Mouse (Mus musculus) frontal cortex, adult (tissue): ENCODE data around the gene Grhpr.
A peak's percentile ranks its signal among the peaks of the same experiment; 100 is the strongest.
"Not testable (repeated sequence)": the region's sequence is repeated elsewhere in the genome, so short reads cannot be mapped to it uniquely, and the experiment has no call there.

ENCODE experiments used
- ATAC-seq: cut with Nextera tagmentation; 2 replicates; pipeline ENCODE4 v1.9.2; 2017; ENCODE audit warnings: mild to moderate bottlenecking, moderate library complexity, mixed read lengths; ENCODE audit not compliant: low TSS enrichment

Grhpr gene

DNA sequence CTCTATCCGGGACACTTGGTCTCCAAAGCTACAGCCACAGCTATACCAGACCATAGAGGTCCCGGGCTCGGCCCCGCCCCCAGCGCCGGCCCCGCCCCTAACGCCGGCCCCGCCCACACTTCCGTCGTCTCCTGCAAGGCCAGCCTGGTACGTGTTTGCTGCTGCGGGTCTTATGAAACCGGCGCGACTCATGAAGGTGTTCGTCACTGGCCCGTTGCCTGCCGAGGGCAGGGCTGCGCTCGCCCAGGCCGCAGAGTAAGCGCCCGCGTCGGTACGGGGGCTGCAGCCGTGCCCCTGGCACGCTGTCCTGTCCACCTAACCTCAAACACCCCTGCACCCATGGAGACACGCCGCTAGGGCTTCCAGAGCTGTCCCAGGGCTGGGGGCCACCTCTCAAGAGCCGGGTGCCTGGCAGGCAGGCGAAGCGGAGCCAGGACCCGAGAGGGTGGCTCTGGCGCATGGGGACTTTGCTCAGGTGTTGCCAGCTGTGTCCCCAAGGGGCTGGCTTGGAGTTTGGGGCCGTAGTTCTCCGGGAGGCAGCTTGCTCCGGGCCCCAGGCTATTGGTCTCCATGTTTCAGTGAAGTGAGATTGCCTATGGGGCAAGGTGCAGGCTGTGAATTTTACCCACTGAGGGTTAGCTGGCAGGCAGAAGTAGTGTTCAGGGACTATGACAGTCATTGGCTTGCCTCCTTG lies at the start of gene Grhpr:
Grhpr (plus strand) TSS at position 116 of the 694 bp plus-strand sequence.
- peak; percentile 75 for ATAC-seq

- ATAC-seq: peak; percentile 60; the same call in 1 of the 2 replicates
Measured at GRCm38 (mm10) chr4:44931732-44932131, 49.5 kb upstream of the Grhpr start.

DNA sequence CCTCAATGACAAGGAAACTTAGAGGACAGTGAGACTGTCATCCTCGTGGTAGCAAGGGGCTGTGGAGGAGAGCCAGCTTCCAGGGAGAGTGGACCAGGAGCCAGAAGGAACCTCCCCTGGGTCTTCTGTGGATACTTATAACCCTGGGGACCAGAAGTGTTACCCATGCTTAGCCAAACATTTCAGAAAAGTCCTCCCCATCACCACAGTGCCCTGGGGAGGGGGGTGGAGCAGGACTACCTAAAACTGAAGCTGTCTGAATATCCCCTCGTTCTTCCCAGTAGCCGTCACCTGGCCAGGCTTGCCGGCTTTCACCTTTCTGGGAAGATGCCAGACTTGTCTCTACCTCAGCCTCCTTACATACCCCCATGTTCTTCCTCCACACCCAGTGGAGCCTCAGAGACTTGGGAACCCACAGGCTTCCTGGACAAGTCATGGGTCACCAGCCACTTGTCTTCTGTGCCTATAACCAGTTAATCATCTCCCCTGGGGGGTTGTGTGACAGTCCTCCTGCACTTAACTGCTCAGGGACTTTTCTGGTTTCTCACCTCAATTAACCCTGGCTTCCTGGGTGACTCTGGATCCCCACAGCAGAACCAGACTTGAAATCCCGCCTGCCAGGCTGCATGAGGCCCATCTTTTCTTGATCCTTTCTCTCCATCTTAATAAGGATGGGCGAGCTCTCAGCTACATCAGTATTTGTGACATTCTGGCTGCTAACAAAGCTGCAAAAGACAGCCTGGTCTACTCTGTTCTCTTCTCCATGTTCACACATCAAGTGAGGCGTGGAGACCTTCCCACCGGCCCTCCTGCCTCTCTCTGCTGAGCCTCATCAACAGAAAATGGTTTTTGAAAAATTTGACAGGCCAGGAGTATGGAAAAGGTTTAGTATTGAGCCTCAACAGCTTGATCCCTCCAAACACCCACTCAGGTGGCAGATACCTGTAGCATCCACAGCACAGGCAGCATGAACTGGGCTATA lies 42.5 kb upstream of the Grhpr start:
- ATAC-seq: no peak

- ATAC-seq: no peak
Measured at GRCm38 (mm10) chr4:44939576-44940249, 41.5 kb upstream of the Grhpr start.

- no peak for ATAC-seq
Measured at GRCm38 (mm10) chr4:44940286-44940685, 40.9 kb upstream of the Grhpr start.

GRCm38 (mm10) chr4:44942237-44942636 lies 39.0 kb upstream of the Grhpr start:
- ATAC-seq: no peak

DNA sequence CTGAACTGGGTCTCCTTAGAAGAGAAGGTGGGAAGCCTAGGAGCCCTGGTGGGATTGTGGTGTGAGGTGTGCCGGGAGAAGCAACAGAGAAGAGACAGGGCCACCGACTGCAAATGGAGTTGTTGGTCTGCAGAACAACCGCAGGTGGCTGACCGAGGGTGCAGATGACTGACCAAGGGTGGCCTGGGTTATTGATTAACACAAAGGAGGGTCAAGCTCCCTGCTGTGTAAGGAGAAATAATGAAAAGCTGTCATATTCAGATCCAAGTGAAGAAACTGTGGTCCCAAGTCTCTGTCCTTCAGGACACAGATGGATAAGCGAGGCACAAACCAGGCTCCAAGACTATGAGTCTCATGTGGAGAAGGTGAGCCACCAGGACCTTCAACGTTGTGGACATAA lies 37.7 kb upstream of the Grhpr start:
- no peak for ATAC-seq

DNA sequence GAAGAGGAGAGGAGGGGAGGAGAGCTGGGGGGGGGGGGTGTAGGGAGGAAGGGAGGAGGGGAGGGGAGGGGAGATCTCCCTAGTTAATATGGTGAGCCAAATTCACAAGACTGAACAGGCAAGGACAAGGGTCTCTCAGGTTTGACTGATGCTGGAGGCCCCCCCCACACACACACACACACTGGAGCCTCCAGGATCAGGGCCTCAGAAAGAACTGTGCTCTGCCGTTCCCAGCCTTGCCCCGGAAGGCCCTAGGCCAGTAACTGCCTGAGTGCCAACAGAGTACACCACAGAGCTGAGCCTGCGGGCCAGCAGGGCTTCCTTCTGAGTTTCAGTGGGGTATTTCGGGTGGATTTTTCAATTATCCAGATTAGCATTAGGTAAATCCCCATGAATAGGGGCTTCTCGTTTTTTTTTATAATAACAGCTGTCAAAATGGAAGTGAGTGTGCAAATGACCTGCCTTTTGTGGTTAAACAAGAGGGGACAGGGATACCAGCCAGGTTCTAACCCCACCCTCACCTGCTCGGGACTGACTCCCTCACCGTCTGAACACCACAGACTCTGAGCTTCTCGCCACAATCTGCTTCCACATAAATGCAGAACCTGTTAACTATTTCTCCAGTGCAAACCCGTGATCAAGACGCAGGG lies 36.6 kb upstream of the Grhpr start:
- ATAC-seq: no peak

DNA sequence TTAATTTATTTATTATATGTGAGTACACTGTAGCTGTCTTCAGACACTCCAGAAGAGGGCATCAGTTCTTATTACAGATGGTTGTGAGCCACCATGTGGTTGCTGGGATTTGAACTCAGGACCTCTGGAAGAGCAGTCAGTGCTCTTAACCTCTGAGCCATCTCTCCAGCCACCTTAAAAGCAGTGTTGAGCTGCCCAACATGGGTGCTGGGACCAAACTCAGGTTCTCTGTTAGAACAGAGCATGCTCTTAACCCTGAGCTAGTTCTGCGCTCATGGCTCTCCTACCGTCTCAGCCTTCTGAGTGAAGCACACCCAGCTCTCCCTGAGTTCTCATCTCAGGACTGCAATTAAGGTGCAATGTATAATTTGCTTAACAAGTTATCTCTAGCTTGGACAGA lies 35.1 kb upstream of the Grhpr start:
- not testable (repeated sequence) for ATAC-seq

DNA sequence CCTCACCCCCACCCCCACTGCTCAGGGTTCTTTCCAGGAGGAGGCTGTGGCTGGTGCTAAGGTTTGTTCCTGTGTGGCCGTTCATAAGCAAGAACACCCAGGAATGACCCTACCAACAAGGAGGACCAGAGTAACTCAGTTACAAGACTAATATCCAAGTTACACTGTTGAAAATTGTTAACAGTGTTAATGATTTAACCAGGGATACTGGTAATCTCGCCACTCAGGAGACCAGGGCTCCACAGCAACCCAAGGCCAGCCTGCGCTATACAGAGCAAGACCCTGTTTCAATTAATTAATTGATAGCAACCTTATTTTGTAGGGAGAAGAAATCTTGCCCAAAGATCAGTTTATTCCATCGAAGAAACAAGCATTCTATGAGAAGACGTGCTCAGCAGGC lies 33.7 kb upstream of the Grhpr start:
- no peak for ATAC-seq

- ATAC-seq: no peak
Measured at GRCm38 (mm10) chr4:44948314-44948713, 32.9 kb upstream of the Grhpr start.

GRCm38 (mm10) chr4:44953041-44953440 lies 28.2 kb upstream of the Grhpr start:
- no peak for ATAC-seq

GRCm38 (mm10) chr4:44958776-44959175 lies 22.4 kb upstream of the Grhpr start:
- ATAC-seq: no peak

DNA sequence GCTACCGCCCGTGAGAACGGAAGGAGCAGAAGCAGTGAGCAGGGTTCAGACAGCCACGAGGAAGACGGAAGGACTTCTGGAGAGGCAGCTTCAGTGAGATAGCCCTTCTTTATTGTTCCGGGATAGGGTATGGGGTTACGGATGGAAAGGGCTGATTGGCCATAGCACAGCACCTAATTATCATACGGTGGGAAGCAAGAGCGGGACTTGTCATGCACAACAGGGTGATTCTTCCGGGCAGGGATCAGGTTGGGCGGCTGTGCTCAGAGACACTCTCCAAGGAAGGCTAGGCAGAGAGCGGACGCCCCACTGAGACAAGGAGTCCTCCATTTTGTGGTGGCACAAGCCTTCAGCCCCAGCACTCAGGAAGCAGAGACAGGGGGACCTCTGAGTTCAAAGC lies 22.0 kb upstream of the Grhpr start:
- no peak for ATAC-seq

DNA sequence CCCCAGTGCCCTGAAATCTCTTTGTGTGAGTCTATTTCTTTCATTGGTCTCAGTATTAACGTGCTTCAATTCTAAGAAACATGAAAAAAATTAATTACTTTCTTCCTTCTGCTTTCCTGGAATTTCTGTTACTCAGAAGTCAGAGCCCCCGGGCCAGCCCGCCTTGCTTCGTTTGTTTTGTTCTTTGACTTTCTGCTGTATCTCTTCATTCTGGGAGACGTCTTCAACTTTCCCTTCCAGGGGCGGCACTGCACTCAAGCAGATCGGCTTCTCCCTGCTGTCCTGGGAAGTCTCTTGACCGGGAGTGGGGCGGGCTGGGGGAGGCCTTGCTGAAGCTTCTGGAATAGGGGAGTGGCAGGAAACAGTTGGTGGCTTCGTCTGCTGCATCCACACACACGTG lies 18.0 kb upstream of the Grhpr start:
- no peak for ATAC-seq

DNA sequence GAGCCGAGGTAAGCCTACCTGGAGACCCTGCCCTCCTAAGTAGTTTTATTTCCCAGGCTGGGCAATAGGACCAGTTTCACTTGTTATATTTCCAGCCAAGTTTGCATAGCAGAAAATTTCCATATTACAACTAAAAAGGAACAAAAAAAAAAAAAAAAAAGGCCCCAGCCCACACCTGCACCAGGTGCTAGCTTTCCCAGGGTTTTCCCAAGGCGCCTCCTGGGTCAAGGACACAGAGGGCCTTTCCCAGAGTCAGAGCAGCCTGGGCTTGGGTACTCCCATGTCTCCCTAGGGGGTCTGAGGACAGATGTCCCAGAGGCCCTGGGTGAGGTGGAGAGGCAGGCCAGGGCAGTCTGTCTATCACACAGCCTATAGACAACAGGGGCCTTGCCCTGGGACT lies 16.0 kb upstream of the Grhpr start:
- no peak for ATAC-seq

DNA sequence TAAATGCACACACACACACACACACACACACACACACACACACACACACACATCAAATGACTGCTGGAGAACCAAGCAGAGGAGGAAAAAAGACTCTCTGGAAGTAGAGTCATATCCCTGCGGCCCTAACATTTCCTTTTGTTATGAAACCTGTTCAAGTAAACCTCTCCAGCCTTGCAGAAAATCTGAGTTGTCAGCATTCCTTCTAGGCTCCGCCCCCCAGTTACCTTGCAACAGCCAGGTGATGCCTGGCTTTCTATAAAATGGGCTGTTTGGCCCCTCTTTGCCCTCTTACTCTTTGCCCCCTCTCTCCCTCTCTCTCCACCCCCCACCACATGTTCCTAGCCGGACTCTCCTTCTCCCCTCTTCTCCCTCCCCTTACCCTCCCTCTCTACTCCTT lies 15.5 kb upstream of the Grhpr start:
- no peak for ATAC-seq

- no peak for ATAC-seq
Measured at GRCm38 (mm10) chr4:44967402-44967801, 13.8 kb upstream of the Grhpr start.

DNA sequence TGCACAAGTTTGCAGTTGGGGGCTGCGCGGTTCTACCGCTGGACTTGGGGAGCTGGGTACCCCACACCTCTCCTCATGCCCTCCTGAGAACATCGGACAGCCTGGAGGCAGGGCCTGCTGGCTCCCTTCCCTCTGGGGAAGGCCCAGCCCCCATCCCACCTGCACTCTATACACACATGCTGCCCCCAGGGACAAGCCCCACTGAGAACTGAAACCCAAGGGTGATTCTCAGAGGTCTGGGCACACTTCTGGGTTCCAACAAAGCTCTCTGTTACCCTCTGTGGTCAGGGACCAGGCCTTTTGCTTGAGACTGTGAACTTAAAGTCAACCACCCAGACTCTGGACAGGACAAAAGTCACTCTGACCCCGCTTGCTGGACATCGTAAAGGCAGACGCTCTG lies 11.1 kb upstream of the Grhpr start:
- no peak for ATAC-seq

- 0 out of 2 replicates have a peak, but pooled peaks have one; percentile 24 for ATAC-seq
Measured at GRCm38 (mm10) chr4:44970612-44971110, 10.5 kb upstream of the Grhpr start.

DNA sequence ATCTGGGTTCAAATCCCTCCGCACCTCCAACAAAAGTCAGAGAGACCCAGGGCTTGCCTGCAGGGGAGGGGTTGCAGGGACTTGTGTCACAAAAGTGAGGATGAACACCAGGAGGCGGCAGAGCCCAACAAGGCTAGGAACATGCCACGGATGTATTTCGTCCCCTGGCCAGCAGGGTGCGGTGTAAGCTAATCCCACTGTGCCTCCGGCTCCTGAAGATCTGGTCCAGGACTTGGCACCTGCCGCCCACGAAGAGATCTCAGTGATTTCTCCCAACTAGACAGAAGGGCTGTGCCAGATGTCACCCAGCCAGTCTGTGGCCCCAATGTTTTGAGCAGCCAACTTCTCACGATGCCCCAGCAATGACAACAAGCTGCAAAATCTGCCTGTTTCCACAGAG lies 7.7 kb upstream of the Grhpr start:
- ATAC-seq: peak; percentile 86

GRCm38 (mm10) chr4:44973871-44974270 lies 7.3 kb upstream of the Grhpr start:
- 0 out of 2 replicates have a peak, but pooled peaks have one; percentile 8 for ATAC-seq
